Mouse (Mus musculus): ENCODE results near the gene Clcn2. TPM values are rescaled to one million over a fixed set of nuclear protein-coding genes. Genes with fewer than 3 reads are reported as not detected.

Clcn2 gene
- polyA plus RNA-seq, 1 experiment from 2014 or later = 20.1 TPM

GRCm38 (mm10) chr16:20706407-20707055 lies 11.0 kb downstream of the Clcn2 start:
- Histone ChIP-seq H3K4me3 (replicated peaks) (no peak overlapping the region), H3K9me3 (replicated peaks) (no peaks in the 10 kb centered on the region), H3K9ac (no peak overlapping the region), H3K4me1 (peaks cover 16% of the 10 kb centered on the region), H3K27ac (no peak overlapping the region), H3K27me3 (no peaks in the 10 kb centered on the region), H3K36me3 (peaks cover 68% of the 10 kb centered on the region), H3K4me2 (no peak overlapping the region)
- no peak for ATAC-seq (replicated peaks; ENCODE audit: low FRiP score)
- WGBS = 91% methylated on average over 2 of the region's 2 CpGs

GRCm38 (mm10) chr16:20705786-20706185 lies 11.8 kb downstream of the Clcn2 start:
- Histone ChIP-seq H3K36me3 (peaks cover 61% of the 10 kb centered on the region), H3K27ac (no peak overlapping the region), H3K27me3 (no peaks in the 10 kb centered on the region), H3K9me3 (replicated peaks) (no peaks in the 10 kb centered on the region), H3K4me3 (replicated peaks) (no peak overlapping the region), H3K4me1 (peaks cover 20% of the 10 kb centered on the region), H3K4me2 (no peak overlapping the region), H3K9ac (no peak overlapping the region)
- ATAC-seq (replicated peaks; ENCODE audit: low FRiP score) = no peak
- whole genome bisulfite sequencing = 85% methylated on average over 3 of the region's 3 CpGs

- WGBS = 89% methylated on average over 6 of the region's 6 CpGs
Measured at GRCm38 (mm10) chr16:20703699-20704400, 13.7 kb downstream of the Clcn2 start.

GRCm38 (mm10) chr16:20703071-20703470 lies 14.5 kb downstream of the Clcn2 start:
- peaks cover 51% of the 10 kb centered on the region for H3K36me3 ChIP-seq
- WGBS = 88% methylated on average over 10 of the region's 10 CpGs

More at GRCm38 (mm10) chr16:20703699-20704400, 13.7 kb downstream of the Clcn2 start:
- no peaks in the 10 kb centered on the region for H3K27me3 ChIP-seq
- H3K4me1 ChIP-seq = peaks cover 25% of the 10 kb centered on the region
- H3K9ac ChIP-seq = no peak overlapping the region
- peaks cover 57% of the 10 kb centered on the region for H3K36me3 ChIP-seq
- no peak overlapping the region for H3K27ac ChIP-seq
- H3K4me2 ChIP-seq = no peak overlapping the region
- no peak overlapping the region for H3K4me3 ChIP-seq (replicated peaks)
- no peaks in the 10 kb centered on the region for H3K9me3 ChIP-seq (replicated peaks)
- no peak for ATAC-seq (replicated peaks; ENCODE audit: low FRiP score)

GRCm38 (mm10) chr16:20702522-20702893 lies 15.0 kb downstream of the Clcn2 start:
- Histone ChIP-seq H3K36me3 (peaks cover 45% of the 10 kb centered on the region), H3K27ac (peak overlapping the region; percentile 90), H3K4me2 (peak overlapping the region; percentile 33), H3K9me3 (replicated peaks) (no peaks in the 10 kb centered on the region), H3K27me3 (no peaks in the 10 kb centered on the region), H3K4me3 (replicated peaks) (no peak overlapping the region), H3K9ac (0 out of 2 replicates have a peak overlapping the region, but pooled peaks have one; percentile 31), H3K4me1 (peaks cover 25% of the 10 kb centered on the region)
- 8% methylated on average over 8 of the region's 8 CpGs for WGBS
- peak; percentile 76 for ATAC-seq (replicated peaks; ENCODE audit: low FRiP score)

More at GRCm38 (mm10) chr16:20703071-20703470, 14.5 kb downstream of the Clcn2 start:
- no peak overlapping the region for H3K27ac ChIP-seq
- H3K9me3 ChIP-seq (replicated peaks) = no peaks in the 10 kb centered on the region
- H3K4me1 ChIP-seq = peaks cover 25% of the 10 kb centered on the region
- H3K9ac ChIP-seq = 0 out of 2 replicates have a peak overlapping the region, but pooled peaks have one; percentile 10
- no peak overlapping the region for H3K4me2 ChIP-seq
- no peaks in the 10 kb centered on the region for H3K27me3 ChIP-seq
- H3K4me3 ChIP-seq (replicated peaks) = no peak overlapping the region
- ATAC-seq (replicated peaks; ENCODE audit: low FRiP score) = no peak

- WGBS = 21% methylated on average over 12 of the region's 12 CpGs
- peak overlapping the region; percentile 33 for H3K4me2 ChIP-seq
- 0 out of 2 replicates have a peak overlapping the region, but pooled peaks have one; percentile 31 for H3K9ac ChIP-seq
Measured at GRCm38 (mm10) chr16:20701729-20702521, 15.6 kb downstream of the Clcn2 start.

GRCm38 (mm10) chr16:20701316-20701715 lies 16.2 kb downstream of the Clcn2 start:
- H3K36me3 ChIP-seq = peaks cover 33% of the 10 kb centered on the region
- peaks cover 29% of the 10 kb centered on the region for H3K4me1 ChIP-seq
- H3K9ac ChIP-seq = no peak overlapping the region
- no peak overlapping the region for H3K4me2 ChIP-seq
- peak overlapping the region; percentile 90 for H3K27ac ChIP-seq
- peak; percentile 76 for ATAC-seq (replicated peaks; ENCODE audit: low FRiP score)
- WGBS = 25% methylated on average over 7 of the region's 7 CpGs
- H3K27me3 ChIP-seq = peaks cover 1% of the 10 kb centered on the region; the same call in 1 of the 2 replicates
- H3K9me3 ChIP-seq (replicated peaks) = no peaks in the 10 kb centered on the region
- no peak overlapping the region for H3K4me3 ChIP-seq (replicated peaks)

More at GRCm38 (mm10) chr16:20701729-20702521, 15.6 kb downstream of the Clcn2 start:
- Histone ChIP-seq H3K4me3 (replicated peaks) (no peak overlapping the region), H3K27ac (peak overlapping the region; percentile 90), H3K4me1 (peaks cover 25% of the 10 kb centered on the region), H3K27me3 (no peaks in the 10 kb centered on the region), H3K36me3 (peaks cover 39% of the 10 kb centered on the region), H3K9me3 (replicated peaks) (no peaks in the 10 kb centered on the region)
- ATAC-seq (replicated peaks; ENCODE audit: low FRiP score) = peak; percentile 44

GRCm38 (mm10) chr16:20700036-20700435 lies 17.5 kb downstream of the Clcn2 start:
- no peaks in the 10 kb centered on the region for H3K9me3 ChIP-seq (replicated peaks)
- 47% methylated on average over 5 of the region's 5 CpGs for WGBS
- no peak for ATAC-seq (replicated peaks; ENCODE audit: low FRiP score)
- peaks cover 22% of the 10 kb centered on the region for H3K36me3 ChIP-seq
- H3K4me3 ChIP-seq (replicated peaks) = no peak overlapping the region
- H3K27ac ChIP-seq = no peak overlapping the region
- peaks cover 4% of the 10 kb centered on the region; the same call in 1 of the 2 replicates for H3K27me3 ChIP-seq
- H3K9ac ChIP-seq = no peak overlapping the region
- peaks cover 41% of the 10 kb centered on the region for H3K4me1 ChIP-seq
- H3K4me2 ChIP-seq = no peak overlapping the region

GRCm38 (mm10) chr16:20699266-20699665 lies 18.3 kb downstream of the Clcn2 start:
- Histone ChIP-seq H3K4me2 (no peak overlapping the region), H3K27me3 (peaks cover 4% of the 10 kb centered on the region; the same call in 1 of the 2 replicates), H3K36me3 (peaks cover 15% of the 10 kb centered on the region), H3K27ac (no peak overlapping the region), H3K4me1 (peaks cover 47% of the 10 kb centered on the region), H3K4me3 (replicated peaks) (no peak overlapping the region), H3K9ac (no peak overlapping the region), H3K9me3 (replicated peaks) (no peaks in the 10 kb centered on the region)
- 87% methylated on average over 5 of the region's 5 CpGs for WGBS
- ATAC-seq (replicated peaks; ENCODE audit: low FRiP score) = no peak

GRCm38 (mm10) chr16:20695622-20696323 lies 21.8 kb downstream of the Clcn2 start:
- H3K27me3 ChIP-seq = peaks cover 4% of the 10 kb centered on the region; the same call in 1 of the 2 replicates
- H3K27ac ChIP-seq = 0 out of 2 replicates have a peak overlapping the region, but pooled peaks have one; percentile 13
- 3% methylated on average over 46 of the region's 46 CpGs for WGBS
- peak overlapping the region; percentile 37 for H3K4me3 ChIP-seq (replicated peaks)
- H3K36me3 ChIP-seq = peaks cover 29% of the 10 kb centered on the region
- H3K9ac ChIP-seq = 0 out of 2 replicates have a peak overlapping the region, but pooled peaks have one; percentile 10
- ATAC-seq (replicated peaks; ENCODE audit: low FRiP score) = peak; percentile 68
- H3K4me2 ChIP-seq = peak overlapping the region; percentile 62
- peaks cover 45% of the 10 kb centered on the region for H3K4me1 ChIP-seq
- H3K9me3 ChIP-seq (replicated peaks) = no peaks in the 10 kb centered on the region

- ATAC-seq (replicated peaks; ENCODE audit: low FRiP score) = no peak
- peaks cover 4% of the 10 kb centered on the region; the same call in 1 of the 2 replicates for H3K27me3 ChIP-seq
- peak overlapping the region; percentile 62 for H3K4me2 ChIP-seq
- peaks cover 35% of the 10 kb centered on the region for H3K36me3 ChIP-seq
- peaks cover 40% of the 10 kb centered on the region for H3K4me1 ChIP-seq
- no peak overlapping the region for H3K9ac ChIP-seq
- 74% methylated on average over 8 of the region's 8 CpGs for WGBS
- H3K27ac ChIP-seq = 0 out of 2 replicates have a peak overlapping the region, but pooled peaks have one; percentile 33
- 0 out of 2 replicates have a peak overlapping the region, but pooled peaks have one; percentile 37 for H3K4me3 ChIP-seq (replicated peaks)
- H3K9me3 ChIP-seq (replicated peaks) = no peaks in the 10 kb centered on the region
Measured at GRCm38 (mm10) chr16:20694781-20695180, 22.8 kb downstream of the Clcn2 start.
